Mouse (Mus musculus): ENCODE results near the gene Glrx5. TPM values are rescaled to one million over a fixed set of nuclear protein-coding genes. Genes with fewer than 3 reads are reported as not detected.

The Glrx5 gene
- polyA plus RNA-seq, 1 experiment from 2014 or later, result 202 TPM

GRCm38 (mm10) chr12:105001317-105001716, 31.2 kb upstream of the Glrx5 start:
- ATAC-seq (ENCODE audit: insufficient number of reproducible peaks, low FRiP score, low TSS enrichment, low read depth), result no peak
- H3K36me3 ChIP-seq (ENCODE audit: control insufficient read depth, insufficient read depth, low read length), result no peaks in the 10 kb centered on the region
- no peak overlapping the region for H3K27ac ChIP-seq (replicated peaks; ENCODE audit: low read depth, low read length)
- H3K27me3 ChIP-seq (ENCODE audit: control insufficient read depth, insufficient read depth, low read length), result no peaks in the 10 kb centered on the region
- no peak overlapping the region for H3K4me2 ChIP-seq (ENCODE audit: low read depth, severe bottlenecking)
- no peaks in the 10 kb centered on the region for H3K9me3 ChIP-seq (ENCODE audit: control insufficient read depth, low read length)
- no peaks in the 10 kb centered on the region for H3K4me1 ChIP-seq (ENCODE audit: control insufficient read depth, insufficient read depth, low read length)
- H3K9ac ChIP-seq (ENCODE audit: low read length), result no peak overlapping the region
- WGBS, result 85% methylated on average over 9 of the region's 9 CpGs
- H3K4me3 ChIP-seq (ENCODE audit: low read depth, low read length), result no peak overlapping the region
- no peak for DNase-seq (ENCODE audit: low spot score)

GRCm38 (mm10) chr12:105002340-105003132, 30.0 kb upstream of the Glrx5 start:
- no peak overlapping the region for H3K27ac ChIP-seq (replicated peaks; ENCODE audit: low read depth, low read length)
- DNase-seq (ENCODE audit: low spot score) (no peak), ATAC-seq (ENCODE audit: insufficient number of reproducible peaks, low FRiP score, low TSS enrichment, low read depth) (no peak)
- H3K4me2 ChIP-seq (ENCODE audit: low read depth, severe bottlenecking), result no peak overlapping the region
- 77% methylated on average over 10 of the region's 10 CpGs for WGBS
- no peak overlapping the region for H3K9ac ChIP-seq (ENCODE audit: low read length)
- no peak overlapping the region for H3K4me3 ChIP-seq (ENCODE audit: low read depth, low read length)
- H3K27me3 ChIP-seq (ENCODE audit: control insufficient read depth, insufficient read depth, low read length), result no peaks in the 10 kb centered on the region; the same call in 1 of the 2 replicates
- H3K36me3 ChIP-seq (ENCODE audit: control insufficient read depth, insufficient read depth, low read length), result no peaks in the 10 kb centered on the region
- no peaks in the 10 kb centered on the region for H3K9me3 ChIP-seq (ENCODE audit: control insufficient read depth, low read length)
- H3K4me1 ChIP-seq (ENCODE audit: control insufficient read depth, insufficient read depth, low read length), result no peaks in the 10 kb centered on the region

GRCm38 (mm10) chr12:105003158-105003557, 29.3 kb upstream of the Glrx5 start:
- H3K4me2 ChIP-seq (ENCODE audit: low read depth, severe bottlenecking), result no peak overlapping the region
- DNase-seq (ENCODE audit: low spot score) (no peak), ATAC-seq (ENCODE audit: insufficient number of reproducible peaks, low FRiP score, low TSS enrichment, low read depth) (no peak)
- no peak overlapping the region for H3K4me3 ChIP-seq (ENCODE audit: low read depth, low read length)
- peaks cover 4% of the 10 kb centered on the region; the same call in 1 of the 2 replicates for H3K27me3 ChIP-seq (ENCODE audit: control insufficient read depth, insufficient read depth, low read length)
- no peak overlapping the region for H3K27ac ChIP-seq (replicated peaks; ENCODE audit: low read depth, low read length)
- no peaks in the 10 kb centered on the region for H3K4me1 ChIP-seq (ENCODE audit: control insufficient read depth, insufficient read depth, low read length)
- H3K9me3 ChIP-seq (ENCODE audit: control insufficient read depth, low read length), result no peaks in the 10 kb centered on the region
- H3K36me3 ChIP-seq (ENCODE audit: control insufficient read depth, insufficient read depth, low read length), result no peaks in the 10 kb centered on the region
- no peak overlapping the region for H3K9ac ChIP-seq (ENCODE audit: low read length)
- 43% methylated on average over 9 of the region's 9 CpGs for WGBS

- Histone ChIP-seq H3K27me3 (ENCODE audit: control insufficient read depth, insufficient read depth, low read length) (peaks cover 7% of the 10 kb centered on the region), H3K27ac (replicated peaks; ENCODE audit: low read depth, low read length) (no peak overlapping the region), H3K4me2 (ENCODE audit: low read depth, severe bottlenecking) (no peak overlapping the region), H3K4me1 (ENCODE audit: control insufficient read depth, insufficient read depth, low read length) (peaks cover 3% of the 10 kb centered on the region), H3K4me3 (ENCODE audit: low read depth, low read length) (no peak overlapping the region), H3K9me3 (ENCODE audit: control insufficient read depth, low read length) (no peaks in the 10 kb centered on the region), H3K9ac (ENCODE audit: low read length) (no peak overlapping the region), H3K36me3 (ENCODE audit: control insufficient read depth, insufficient read depth, low read length) (no peaks in the 10 kb centered on the region)
- ATAC-seq (ENCODE audit: insufficient number of reproducible peaks, low FRiP score, low TSS enrichment, low read depth), result no peak
- 67% methylated on average over 3 of the region's 3 CpGs for WGBS
- no peak for DNase-seq (ENCODE audit: low spot score)
Observed at GRCm38 (mm10) chr12:105003715-105004114, 28.8 kb upstream of the Glrx5 start.

GRCm38 (mm10) chr12:105004956-105005714, 27.4 kb upstream of the Glrx5 start:
- Histone ChIP-seq H3K9ac (ENCODE audit: low read length) (no peak overlapping the region), H3K4me2 (ENCODE audit: low read depth, severe bottlenecking) (no peak overlapping the region), H3K4me1 (ENCODE audit: control insufficient read depth, insufficient read depth, low read length) (peaks cover 13% of the 10 kb centered on the region), H3K27me3 (ENCODE audit: control insufficient read depth, insufficient read depth, low read length) (peaks cover 18% of the 10 kb centered on the region), H3K9me3 (ENCODE audit: control insufficient read depth, low read length) (no peaks in the 10 kb centered on the region), H3K36me3 (ENCODE audit: control insufficient read depth, insufficient read depth, low read length) (no peaks in the 10 kb centered on the region), H3K4me3 (ENCODE audit: low read depth, low read length) (no peak overlapping the region), H3K27ac (replicated peaks; ENCODE audit: low read depth, low read length) (no peak overlapping the region)
- WGBS, result 73% methylated on average over 22 of the region's 22 CpGs
- DNase-seq (ENCODE audit: low spot score), result no peak
- no peak for ATAC-seq (ENCODE audit: insufficient number of reproducible peaks, low FRiP score, low TSS enrichment, low read depth)

GRCm38 (mm10) chr12:105005715-105005972, 26.8 kb upstream of the Glrx5 start:
- Histone ChIP-seq H3K27ac (replicated peaks; ENCODE audit: low read depth, low read length) (no peak overlapping the region), H3K4me2 (ENCODE audit: low read depth, severe bottlenecking) (no peak overlapping the region), H3K9ac (ENCODE audit: low read length) (no peak overlapping the region), H3K27me3 (ENCODE audit: control insufficient read depth, insufficient read depth, low read length) (peaks cover 20% of the 10 kb centered on the region), H3K4me3 (ENCODE audit: low read depth, low read length) (no peak overlapping the region), H3K36me3 (ENCODE audit: control insufficient read depth, insufficient read depth, low read length) (no peaks in the 10 kb centered on the region), H3K9me3 (ENCODE audit: control insufficient read depth, low read length) (no peaks in the 10 kb centered on the region), H3K4me1 (ENCODE audit: control insufficient read depth, insufficient read depth, low read length) (peaks cover 14% of the 10 kb centered on the region)
- WGBS, result 58% methylated on average over 2 of the region's 2 CpGs
- DNase-seq (ENCODE audit: low spot score) (no peak), ATAC-seq (ENCODE audit: insufficient number of reproducible peaks, low FRiP score, low TSS enrichment, low read depth) (no peak)

GRCm38 (mm10) chr12:105008150-105008549, 24.3 kb upstream of the Glrx5 start:
- ATAC-seq (ENCODE audit: insufficient number of reproducible peaks, low FRiP score, low TSS enrichment, low read depth) (no peak), DNase-seq (ENCODE audit: low spot score) (no peak)
- peaks cover 20% of the 10 kb centered on the region for H3K27me3 ChIP-seq (ENCODE audit: control insufficient read depth, insufficient read depth, low read length)
- H3K9ac ChIP-seq (ENCODE audit: low read length), result no peak overlapping the region
- H3K4me1 ChIP-seq (ENCODE audit: control insufficient read depth, insufficient read depth, low read length), result peaks cover 17% of the 10 kb centered on the region
- H3K4me3 ChIP-seq (ENCODE audit: low read depth, low read length), result no peak overlapping the region
- no peak overlapping the region for H3K27ac ChIP-seq (replicated peaks; ENCODE audit: low read depth, low read length)
- no peaks in the 10 kb centered on the region for H3K9me3 ChIP-seq (ENCODE audit: control insufficient read depth, low read length)
- no peaks in the 10 kb centered on the region for H3K36me3 ChIP-seq (ENCODE audit: control insufficient read depth, insufficient read depth, low read length)
- WGBS, result 59% methylated on average over 2 of the region's 2 CpGs
- no peak overlapping the region for H3K4me2 ChIP-seq (ENCODE audit: low read depth, severe bottlenecking)

- no peak overlapping the region for H3K27ac ChIP-seq (replicated peaks; ENCODE audit: low read depth, low read length)
- peaks cover 17% of the 10 kb centered on the region for H3K4me1 ChIP-seq (ENCODE audit: control insufficient read depth, insufficient read depth, low read length)
- no peak overlapping the region for H3K9ac ChIP-seq (ENCODE audit: low read length)
- H3K4me2 ChIP-seq (ENCODE audit: low read depth, severe bottlenecking), result peak overlapping the region; percentile 100
- peaks cover 20% of the 10 kb centered on the region for H3K27me3 ChIP-seq (ENCODE audit: control insufficient read depth, insufficient read depth, low read length)
- peak overlapping the region; percentile 12; the same call in 1 of the 2 replicates for H3K4me3 ChIP-seq (ENCODE audit: low read depth, low read length)
- WGBS, result under 1% methylated on average over 13 of the region's 13 CpGs
- no peaks in the 10 kb centered on the region for H3K9me3 ChIP-seq (ENCODE audit: control insufficient read depth, low read length)
- DNase-seq (ENCODE audit: low spot score) (peak; percentile 55), ATAC-seq (ENCODE audit: insufficient number of reproducible peaks, low FRiP score, low TSS enrichment, low read depth) (peak; percentile 23; the same call in 1 of the 2 replicates)
- H3K36me3 ChIP-seq (ENCODE audit: control insufficient read depth, insufficient read depth, low read length), result no peaks in the 10 kb centered on the region
Observed at GRCm38 (mm10) chr12:105008752-105009178, 23.7 kb upstream of the Glrx5 start.
